Mouse (Mus musculus) liver, embryonic 16.5 days (tissue): ENCODE measurements around the gene Abhd2. TPM values are rescaled to one million over a fixed set of nuclear protein-coding genes. Genes with fewer than 3 reads are reported as not detected.

Experiments
- ATAC-seq: fragments of 200-750 bp; cut with Nextera tagmentation; 2 replicates; pipeline ENCODE4 v1.8.0; 2017; ENCODE audit warnings: low read depth, mild to moderate bottlenecking, moderate number of reproducible peaks, moderate library complexity
- H3K27ac ChIP-seq: fragments of 300-500 bp; sonication (generic); 2 replicates; pipeline ENCODE4 v1.5.1; 2014; ENCODE audit warnings: mild to moderate bottlenecking, low read length
- H3K27me3 ChIP-seq: fragments of 300-500 bp; sonication (generic); 2 replicates; pipeline ENCODE4 v1.6.1; 2014; ENCODE audit warnings: low read depth, low read length, mixed read lengths; ENCODE audit not compliant: control insufficient read depth, insufficient read depth
- H3K36me3 ChIP-seq: fragments of 300-500 bp; sonication (generic); 2 replicates; pipeline ENCODE4 v1.6.1; 2014; ENCODE audit warnings: mild to moderate bottlenecking; ENCODE audit not compliant: control insufficient read depth, insufficient read depth
- H3K4me1 ChIP-seq: fragments of 300-500 bp; sonication (generic); 2 replicates; pipeline ENCODE4 v1.6.1; 2014; ENCODE audit warnings: low read depth, low read length, mixed read lengths; ENCODE audit not compliant: control insufficient read depth
- H3K4me2 ChIP-seq: fragments of 300-500 bp; sonication (generic); 2 replicates; pipeline ENCODE4 v1.6.1; 2014; ENCODE audit warnings: low read depth, low read length, mixed read lengths
- H3K4me3 ChIP-seq: fragments of 300-500 bp; sonication (generic); 2 replicates; pipeline ENCODE4 v1.5.1; 2014; ENCODE audit warnings: low read depth, mild to moderate bottlenecking, low read length
- H3K9ac ChIP-seq: fragments of 300-500 bp; sonication (generic); 2 replicates; pipeline ENCODE4 v1.6.1; 2014; ENCODE audit warnings: low read depth, low read length
- H3K9me3 ChIP-seq: fragments of 300-500 bp; sonication (generic); replicated peaks from 2 replicates; pipeline ENCODE4 v1.6.1; 2016; ENCODE audit warnings: low read length; ENCODE audit not compliant: control insufficient read depth
- WGBS: fragments of 180-500 bp; shearing (Covaris S2); extraction: QIAGEN DNeasy Blood & Tissue Kit; methylation state at CpG from one replicate; pipeline ENCODE4 v1.1.7; 2014; ENCODE audit not compliant: insufficient replicate concordance; 5-methylcytosine and 5-hydroxymethylcytosine counted together
- polyA plus RNA-seq: library from polyadenylated mRNA; unstranded; fragments of >200 nt; fragmentation: Nextera tagmentation; extraction: Ambion mirVana; gene quantifications from 2 replicates; pipeline ENCODE4 v1.2.1, GENCODE M21; 2015

The Abhd2 gene
- polyA plus RNA-seq, 1 experiment from 2014 or later: 14.4 TPM

DNA sequence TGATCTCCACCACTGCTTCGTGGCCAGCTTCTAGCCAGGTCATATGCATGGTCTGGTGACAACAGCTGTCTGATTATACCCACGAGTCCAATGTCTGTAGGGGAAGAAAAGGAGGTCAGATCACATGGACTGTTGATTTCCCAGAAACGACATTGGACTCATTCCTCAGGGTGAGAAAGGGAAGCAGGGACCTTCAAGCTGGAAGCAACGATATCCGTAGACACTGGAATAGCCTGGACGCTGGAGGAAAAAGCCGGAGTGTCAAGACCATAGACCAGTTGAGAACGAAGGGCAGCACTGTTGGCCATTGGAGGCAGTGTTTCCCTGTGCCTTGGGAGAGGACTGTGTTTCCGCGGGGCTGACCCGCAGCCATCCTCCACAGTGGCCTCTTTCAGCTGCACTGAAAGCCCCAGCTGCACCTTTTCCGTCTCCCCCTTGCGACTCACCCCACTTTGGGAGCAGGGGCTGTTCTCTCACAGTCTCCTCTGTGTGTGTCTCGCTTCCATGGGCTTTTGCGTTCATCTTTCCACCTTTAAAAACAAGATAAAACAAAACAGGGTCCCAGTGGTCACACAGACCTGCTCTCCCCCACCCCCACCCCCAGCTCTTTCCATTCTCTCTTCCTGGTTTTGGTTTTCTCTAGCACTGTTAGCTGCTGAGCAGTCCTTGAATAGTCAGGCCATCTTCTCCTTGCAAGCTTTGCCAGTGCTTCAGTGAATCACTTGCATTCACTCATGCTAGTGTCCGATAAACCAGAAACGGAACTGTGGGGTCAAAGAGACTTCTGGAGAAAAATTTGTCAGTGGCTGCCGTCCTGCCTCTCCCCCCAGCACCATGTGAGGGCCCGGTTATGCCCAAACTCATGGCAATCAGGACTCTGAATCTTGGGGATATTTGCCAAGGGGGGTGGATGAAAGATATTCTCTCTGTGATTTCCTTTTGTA is 36.5 kb downstream of the Abhd2 start:
- Histone ChIP-seq H3K9ac (no peak overlapping the region), H3K9me3 (no peaks in the 10 kb centered on the region)

DNA sequence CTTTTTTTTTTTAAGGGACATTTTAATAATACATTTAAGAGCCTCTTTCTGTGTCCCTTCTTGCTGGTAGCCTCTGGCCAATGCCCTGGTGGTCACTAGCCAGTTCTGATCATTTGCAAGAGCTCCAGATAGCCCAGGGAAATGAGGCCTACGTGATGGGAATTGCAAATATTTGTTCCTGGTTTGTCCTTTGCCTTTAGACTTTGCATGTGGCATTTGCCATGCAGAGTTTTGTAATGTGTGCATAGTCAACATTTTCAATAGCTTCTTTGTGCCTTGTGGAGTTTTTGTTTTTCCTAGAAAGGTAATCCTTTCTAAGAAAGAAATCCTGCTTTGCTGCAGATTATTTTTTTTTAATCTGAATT is 37.2 kb downstream of the Abhd2 start:
- Histone ChIP-seq H3K36me3 (no peaks in the 10 kb centered on the region), H3K4me2 (no peak overlapping the region), H3K9me3 (no peaks in the 10 kb centered on the region), H3K27me3 (no peaks in the 10 kb centered on the region), H3K9ac (no peak overlapping the region), H3K27ac (peak overlapping the region; percentile 62), H3K4me3 (no peak overlapping the region), H3K4me1 (peaks cover 53% of the 10 kb centered on the region)
- WGBS: 76% methylated on average over 1 of the region's 1 CpGs
- ATAC-seq: peak; percentile 62

More for the DNA sequence above, 36.5 kb downstream of the Abhd2 start:
- Histone ChIP-seq H3K27ac (peak overlapping the region; percentile 62), H3K36me3 (no peaks in the 10 kb centered on the region), H3K4me3 (no peak overlapping the region), H3K4me2 (no peak overlapping the region), H3K4me1 (peaks cover 47% of the 10 kb centered on the region), H3K27me3 (no peaks in the 10 kb centered on the region)
- ATAC-seq: no peak
- WGBS: 56% methylated on average over 19 of the region's 19 CpGs

DNA sequence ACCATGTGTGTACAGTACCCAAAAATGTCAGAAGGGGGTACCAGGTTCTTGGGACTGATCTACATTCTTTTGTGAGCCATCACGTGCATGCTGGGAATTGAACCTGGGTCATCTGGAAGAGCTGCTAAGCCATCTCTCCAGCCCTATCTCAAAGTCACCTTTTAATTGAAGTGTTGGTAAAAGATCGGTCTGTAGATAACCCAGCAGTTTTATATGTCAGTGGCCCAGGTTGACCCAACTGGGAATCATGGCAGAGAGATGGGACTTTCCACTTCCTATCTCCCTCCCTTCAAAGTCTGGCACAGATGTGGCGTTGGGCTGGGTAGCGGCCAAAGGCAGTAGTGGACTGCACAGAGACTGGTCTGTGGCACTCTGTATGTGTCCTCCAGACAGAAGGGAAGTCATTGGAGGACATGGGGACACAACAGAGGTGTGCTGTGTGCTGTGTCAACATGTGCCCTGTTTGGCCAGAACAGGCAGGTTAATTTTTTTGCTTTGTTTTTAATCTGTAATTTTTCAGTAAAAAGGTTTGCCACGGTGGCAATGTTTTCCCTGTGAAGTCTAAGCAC is 38.5 kb downstream of the Abhd2 start:
- Histone ChIP-seq H3K27ac (no peak overlapping the region), H3K9me3 (no peaks in the 10 kb centered on the region), H3K9ac (no peak overlapping the region), H3K36me3 (no peaks in the 10 kb centered on the region), H3K4me3 (no peak overlapping the region), H3K4me2 (no peak overlapping the region), H3K4me1 (peaks cover 62% of the 10 kb centered on the region), H3K27me3 (no peaks in the 10 kb centered on the region)
- ATAC-seq: no peak
- WGBS: 75% methylated on average over 5 of the region's 5 CpGs

DNA sequence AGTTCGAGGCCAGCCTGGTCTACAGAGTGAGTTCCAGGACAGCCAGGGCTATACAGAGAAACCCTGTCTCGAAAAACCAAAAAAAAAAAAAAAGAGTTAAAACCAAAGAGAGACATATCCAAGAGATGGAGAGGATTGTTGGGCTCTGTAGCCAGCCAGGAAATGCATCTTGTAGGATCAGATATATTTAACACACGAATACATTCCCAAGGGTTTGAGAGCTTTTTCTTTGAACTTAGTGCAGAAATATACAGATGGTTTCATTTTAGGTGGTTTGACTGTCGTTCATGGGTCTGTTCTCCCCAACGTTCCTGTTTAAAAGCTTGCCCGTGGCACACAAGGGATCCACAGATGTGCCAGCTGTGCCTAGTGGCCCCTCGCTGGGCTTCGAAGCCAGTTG is 39.2 kb downstream of the Abhd2 start:
- ATAC-seq: no peak
- Histone ChIP-seq H3K9me3 (no peaks in the 10 kb centered on the region), H3K9ac (no peak overlapping the region), H3K4me1 (peaks cover 62% of the 10 kb centered on the region), H3K4me2 (no peak overlapping the region), H3K36me3 (no peaks in the 10 kb centered on the region), H3K4me3 (no peak overlapping the region), H3K27ac (no peak overlapping the region), H3K27me3 (no peaks in the 10 kb centered on the region)
- WGBS: 65% methylated on average over 8 of the region's 8 CpGs

DNA sequence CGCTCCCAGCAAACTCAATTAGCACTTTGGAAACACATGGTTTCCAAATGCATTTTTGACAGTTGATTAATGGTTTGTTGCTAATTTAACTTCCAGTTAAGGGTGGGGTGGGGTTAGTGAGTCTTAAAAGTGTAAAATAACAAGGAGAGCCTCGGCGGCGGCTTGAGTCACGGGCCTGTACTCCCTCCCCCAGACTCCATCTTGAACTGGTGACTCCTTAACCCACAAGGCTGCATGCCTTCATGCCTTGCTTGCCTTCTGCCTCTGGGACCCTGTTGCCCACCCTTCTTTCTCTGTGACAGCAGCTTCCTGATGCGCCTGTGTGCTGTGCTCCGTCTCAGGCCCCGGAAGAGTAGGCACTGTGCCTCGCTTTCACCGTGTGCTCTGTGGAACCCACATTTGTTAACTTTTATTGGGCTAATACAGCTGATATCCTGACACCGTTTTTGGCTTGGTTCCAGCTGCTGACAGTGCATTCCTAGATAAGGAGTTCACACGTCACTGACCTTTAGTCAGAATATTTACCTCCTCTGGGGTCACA is 40.6 kb downstream of the Abhd2 start:
- Histone ChIP-seq H3K4me2 (no peak overlapping the region; the same call in 1 of the 2 replicates), H3K4me1 (peaks cover 54% of the 10 kb centered on the region), H3K27me3 (no peaks in the 10 kb centered on the region), H3K27ac (peak overlapping the region; percentile 65), H3K4me3 (no peak overlapping the region), H3K36me3 (no peaks in the 10 kb centered on the region), H3K9me3 (no peaks in the 10 kb centered on the region), H3K9ac (no peak overlapping the region)
- WGBS: 13% methylated on average over 12 of the region's 12 CpGs
- ATAC-seq: peak; percentile 50; the same call in 1 of the 2 replicates

DNA sequence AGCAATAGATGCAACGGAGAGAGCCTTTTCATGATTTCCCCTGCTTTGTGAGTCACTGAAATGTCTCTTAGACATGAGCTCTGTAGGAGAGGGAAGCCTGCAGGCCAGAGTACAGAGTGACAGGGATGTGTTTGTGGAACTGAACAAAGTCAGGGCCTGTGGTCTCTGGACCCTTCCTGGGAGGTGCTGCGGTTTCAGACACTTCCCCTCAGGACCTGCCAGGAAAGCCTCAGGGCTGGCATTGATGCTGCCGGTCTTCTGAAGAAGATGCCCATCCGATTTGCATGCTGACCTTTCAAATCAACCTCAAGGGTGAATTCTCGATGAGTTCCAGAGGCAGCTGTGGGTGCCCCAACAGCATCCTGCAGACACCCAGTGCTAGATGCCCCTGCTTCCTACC is 41.5 kb downstream of the Abhd2 start:
- no peaks in the 10 kb centered on the region for H3K36me3 ChIP-seq
- H3K27ac ChIP-seq: no peak overlapping the region
- WGBS: 32% methylated on average over 5 of the region's 5 CpGs
- ATAC-seq: no peak
- H3K4me3 ChIP-seq: no peak overlapping the region
- peaks cover 48% of the 10 kb centered on the region for H3K4me1 ChIP-seq
- H3K4me2 ChIP-seq: no peak overlapping the region
- no peaks in the 10 kb centered on the region for H3K9me3 ChIP-seq
- H3K27me3 ChIP-seq: no peaks in the 10 kb centered on the region
- H3K9ac ChIP-seq: no peak overlapping the region

DNA sequence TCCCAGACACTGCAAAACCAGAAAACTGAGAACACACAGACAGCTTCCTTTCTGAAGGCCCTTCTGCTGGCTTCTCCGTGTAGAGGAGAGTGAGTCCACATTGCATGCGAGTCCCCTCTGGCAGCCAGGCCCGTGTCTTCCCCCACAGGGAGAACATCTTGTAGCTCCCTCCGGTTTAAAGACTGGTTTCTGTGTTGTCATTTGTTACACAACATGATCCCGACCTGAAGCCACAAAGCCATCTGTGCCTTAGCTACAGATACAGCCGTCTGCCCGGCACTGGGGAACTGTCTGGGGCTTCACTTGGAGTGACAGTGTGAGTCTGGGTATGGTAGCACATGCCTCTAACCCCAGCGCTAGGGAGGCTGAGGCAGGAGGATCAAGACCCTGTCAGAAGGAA is 42.1 kb downstream of the Abhd2 start:
- peaks cover 44% of the 10 kb centered on the region for H3K4me1 ChIP-seq

DNA sequence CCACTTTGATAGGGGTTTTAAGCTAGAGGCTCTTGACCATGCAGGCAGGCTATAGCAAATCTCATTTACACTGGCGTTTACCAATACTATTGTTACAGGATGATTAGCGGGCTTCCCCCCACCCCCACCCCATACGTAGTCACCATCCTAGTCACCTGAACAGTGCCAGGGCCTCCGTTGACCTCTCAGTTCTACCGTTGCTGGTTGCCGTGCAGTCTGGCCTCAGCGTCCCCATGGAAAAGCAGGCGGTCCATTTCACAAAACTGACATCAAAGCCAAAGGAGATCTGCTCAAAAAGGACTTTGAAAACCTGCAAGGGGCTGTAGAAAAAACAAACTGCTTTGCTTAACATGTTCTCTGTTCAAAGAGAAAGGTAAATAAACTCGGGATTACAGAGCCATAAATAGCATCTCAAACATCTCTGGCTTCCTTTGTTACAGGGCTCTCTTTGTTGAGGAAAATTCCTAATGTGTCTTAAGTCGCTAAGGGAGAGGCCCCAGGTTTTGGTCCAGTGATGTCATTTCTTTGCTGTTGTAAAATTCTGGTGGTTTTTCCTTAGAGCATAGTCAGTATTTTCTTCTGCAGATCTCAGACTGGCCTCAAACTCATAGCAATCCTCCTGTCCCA is 43.2 kb downstream of the Abhd2 start:
- no peaks in the 10 kb centered on the region for H3K36me3 ChIP-seq
- no peaks in the 10 kb centered on the region for H3K27me3 ChIP-seq
- no peak overlapping the region for H3K4me3 ChIP-seq
- no peak overlapping the region for H3K4me2 ChIP-seq
- peaks cover 44% of the 10 kb centered on the region for H3K4me1 ChIP-seq
- 55% methylated on average over 10 of the region's 10 CpGs for WGBS
- no peak overlapping the region for H3K9ac ChIP-seq
- no peak for ATAC-seq
- no peaks in the 10 kb centered on the region for H3K9me3 ChIP-seq
- H3K27ac ChIP-seq: peak overlapping the region; percentile 32; the same call in 1 of the 2 replicates

More for the DNA sequence above, 42.1 kb downstream of the Abhd2 start:
- H3K27me3 ChIP-seq: no peaks in the 10 kb centered on the region
- 26% methylated on average over 8 of the region's 8 CpGs for WGBS
- no peak overlapping the region for H3K4me3 ChIP-seq
- no peak for ATAC-seq
- no peaks in the 10 kb centered on the region for H3K9me3 ChIP-seq
- H3K36me3 ChIP-seq: no peaks in the 10 kb centered on the region
- H3K27ac ChIP-seq: no peak overlapping the region
- H3K4me2 ChIP-seq: no peak overlapping the region
- H3K9ac ChIP-seq: no peak overlapping the region
